Mouse (Mus musculus) gonadal fat pad, adult 2 months (tissue): ENCODE measurements at regions not wholly inside any gene's neighbourhood (a gene's known extent, or its start where the extent isn't known, plus 50 kb on each side); places are given as distances from the start of the nearest gene placed in this dataset.
A peak's percentile ranks its signal among the peaks of the same experiment; 100 is the strongest.

Experiments used
- DNase-seq: peaks from one replicate; pipeline ENCODE4 v3.0.0-alpha.2; 2012; ENCODE audit warnings: low read depth

GRCm38 (mm10) chr6:52429204-52429552 is 115.9 kb downstream of the Evx1 start:
- peak; percentile 83 for DNase-seq

GRCm38 (mm10) chr6:52433234-52433633 is 119.9 kb downstream of the Evx1 start:
- DNase-seq: no peak

- no peak for DNase-seq
Observed at GRCm38 (mm10) chr6:52434771-52435170, 121.5 kb downstream of the Evx1 start.

GRCm38 (mm10) chr6:52435358-52435757 is 122.1 kb downstream of the Evx1 start:
- DNase-seq: no peak

GRCm38 (mm10) chr6:52438366-52438765 is 125.1 kb downstream of the Evx1 start:
- no peak for DNase-seq

- DNase-seq: no peak
Observed at GRCm38 (mm10) chr6:52439204-52439603, 125.9 kb downstream of the Evx1 start.

- DNase-seq: no peak
Observed at GRCm38 (mm10) chr6:52440160-52440559, 126.9 kb downstream of the Evx1 start.

GRCm38 (mm10) chr6:52443112-52443984 is 130.1 kb downstream of the Evx1 start:
- DNase-seq: no peak

GRCm38 (mm10) chr6:52458828-52459227 is 145.5 kb downstream of the Evx1 start:
- no peak for DNase-seq

- DNase-seq: no peak
Observed at GRCm38 (mm10) chr6:52461186-52461585, 147.9 kb downstream of the Evx1 start.

GRCm38 (mm10) chr6:52463369-52463768 is 150.1 kb downstream of the Evx1 start:
- DNase-seq: no peak

GRCm38 (mm10) chr6:52464571-52464970 is 151.3 kb downstream of the Evx1 start:
- no peak for DNase-seq

GRCm38 (mm10) chr6:52465834-52466525 is 152.7 kb downstream of the Evx1 start:
- no peak for DNase-seq

GRCm38 (mm10) chr6:52470831-52471230 is 157.5 kb downstream of the Evx1 start:
- no peak for DNase-seq

- no peak for DNase-seq
Observed at GRCm38 (mm10) chr6:52471384-52471957, 158.2 kb downstream of the Evx1 start.

- DNase-seq: no peak
Observed at GRCm38 (mm10) chr6:52472008-52472407, 158.7 kb downstream of the Evx1 start.

GRCm38 (mm10) chr6:52473042-52473589 is 159.8 kb downstream of the Evx1 start:
- DNase-seq: no peak

- DNase-seq: no peak
Observed at GRCm38 (mm10) chr6:52473924-52474323, 160.6 kb downstream of the Evx1 start.

GRCm38 (mm10) chr6:52475676-52476075 is 162.4 kb downstream of the Evx1 start:
- DNase-seq: no peak

GRCm38 (mm10) chr6:52476907-52477306 is 163.3 kb downstream of the Hibadh start:
- no peak for DNase-seq

GRCm38 (mm10) chr6:52477380-52477779 is 162.8 kb downstream of the Hibadh start:
- no peak for DNase-seq

- DNase-seq: no peak
Observed at GRCm38 (mm10) chr6:52478624-52479023, 161.6 kb downstream of the Hibadh start.

GRCm38 (mm10) chr6:52479200-52479599 is 161.0 kb downstream of the Hibadh start:
- DNase-seq: no peak
